Mouse (Mus musculus) hindbrain, embryonic 16.5 days (tissue): ENCODE data around the gene Klhl36. TPM values are rescaled to one million over a fixed set of nuclear protein-coding genes. Genes with fewer than 3 reads are reported as not detected.

Experiments used
- ATAC-seq: fragments of 200-750 bp; cut with Nextera tagmentation; 2 replicates; pipeline ENCODE4 v1.8.0; 2017; ENCODE audit warnings: moderate TSS enrichment, moderate library complexity
- H3K27ac ChIP-seq: fragments of 300-500 bp; sonication (generic); 2 replicates; pipeline ENCODE4 v1.5.1; 2014; ENCODE audit warnings: low read depth, mild to moderate bottlenecking, control low read depth, low read length, moderate library complexity
- H3K27me3 ChIP-seq: fragments of 300-500 bp; sonication (generic); replicated peaks from 2 replicates; pipeline ENCODE4 v1.6.1; 2014; ENCODE audit warnings: low read length; ENCODE audit not compliant: control insufficient read depth, insufficient read depth
- H3K36me3 ChIP-seq: fragments of 300-500 bp; sonication (generic); 2 replicates; pipeline ENCODE4 v1.6.1; 2014; ENCODE audit warnings: mild to moderate bottlenecking, low read length, moderate library complexity, mixed read lengths; ENCODE audit not compliant: control insufficient read depth, insufficient read depth
- H3K4me1 ChIP-seq: fragments of 300-500 bp; sonication (generic); 2 replicates; pipeline ENCODE4 v1.6.1; 2014; ENCODE audit warnings: low read depth, low read length; ENCODE audit not compliant: control insufficient read depth, insufficient read depth
- H3K4me2 ChIP-seq: fragments of 300-500 bp; sonication (generic); 2 replicates; pipeline ENCODE4 v1.6.1; 2014; ENCODE audit warnings: mild to moderate bottlenecking, low read length, control low read depth, moderate library complexity
- H3K4me3 ChIP-seq: fragments of 300-500 bp; sonication (generic); 2 replicates; pipeline ENCODE4 v1.5.1; 2014; ENCODE audit warnings: mild to moderate bottlenecking, low read length, control low read depth, moderate library complexity
- H3K9ac ChIP-seq: fragments of 300-500 bp; sonication (generic); 2 replicates; pipeline ENCODE4 v1.6.1; 2014; ENCODE audit warnings: low read depth, mild to moderate bottlenecking, control low read depth, low read length, moderate library complexity
- H3K9me3 ChIP-seq: fragments of 300-500 bp; sonication (generic); 2 replicates; pipeline ENCODE4 v1.6.1; 2014; ENCODE audit warnings: mild to moderate bottlenecking, low read length, moderate library complexity; ENCODE audit not compliant: control insufficient read depth
- WGBS: fragments of 180-500 bp; shearing (Covaris S2); extraction: QIAGEN DNeasy Blood & Tissue Kit; methylation state at CpG from one replicate; pipeline ENCODE4 v1.1.7; 2014; 5-methylcytosine and 5-hydroxymethylcytosine counted together
- polyA plus RNA-seq: library from polyadenylated mRNA; unstranded; fragments of >200 nt; fragmentation: Nextera tagmentation; extraction: Ambion mirVana; gene quantifications from 2 replicates; pipeline ENCODE4 v1.2.1, GENCODE M21; 2015

The Klhl36 gene
- polyA plus RNA-seq, result 20.3 and 20.5 TPM in 2 replicates

DNA sequence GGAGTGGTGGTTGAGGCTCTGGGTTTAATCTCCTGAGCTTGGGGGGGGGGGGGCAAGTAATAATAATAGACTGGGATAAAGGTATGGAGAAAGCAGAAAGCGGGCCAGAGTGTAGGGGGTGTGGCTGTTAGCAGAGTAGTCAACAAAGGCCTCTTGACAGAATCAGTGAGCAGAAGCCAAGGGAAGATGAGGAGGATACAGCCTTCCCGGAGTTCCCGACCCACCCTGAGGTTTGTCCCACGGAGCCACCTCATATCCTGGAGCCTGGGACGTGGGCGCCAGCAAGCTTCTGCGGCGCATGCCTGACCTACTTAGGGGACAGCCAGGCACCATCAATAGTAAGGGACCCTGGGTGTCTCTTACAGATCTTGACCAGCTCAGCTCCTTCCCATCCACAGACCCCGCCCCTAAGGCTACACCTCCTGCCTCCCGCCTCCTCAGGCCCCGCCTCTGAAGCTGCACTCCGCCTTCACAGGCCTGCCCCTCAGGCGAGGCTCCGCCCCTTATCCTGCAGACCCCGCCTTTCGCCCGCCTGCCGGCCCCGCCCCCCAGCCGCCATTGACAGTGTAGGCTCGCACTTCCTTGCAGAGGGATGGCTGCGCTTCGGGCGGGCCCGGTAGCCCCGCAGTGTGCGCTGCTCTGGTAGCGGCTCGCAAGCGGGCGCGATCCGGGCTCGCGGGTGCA is at the start of gene Klhl36:
TSS of gene Klhl36 (plus strand) at position 561 of the 684 bp plus-strand sequence.
- H3K4me3 ChIP-seq, result peak within 1 kb of the TSS; percentile 91
- H3K9ac ChIP-seq, result peak within 1 kb of the TSS; percentile 94
- peaks cover 15% of the 10 kb centered on the region for H3K4me1 ChIP-seq
- peak within 1 kb of the TSS; percentile 68 for H3K27ac ChIP-seq
- peak; percentile 97 for ATAC-seq
- H3K36me3 ChIP-seq, result no peaks in the 10 kb centered on the region
- WGBS, result under 1% methylated on average over 35 of the region's 35 CpGs
- no peaks in the 10 kb centered on the region for H3K9me3 ChIP-seq
- peak within 1 kb of the TSS; percentile 87 for H3K4me2 ChIP-seq
- no peaks in the 10 kb centered on the region for H3K27me3 ChIP-seq

DNA sequence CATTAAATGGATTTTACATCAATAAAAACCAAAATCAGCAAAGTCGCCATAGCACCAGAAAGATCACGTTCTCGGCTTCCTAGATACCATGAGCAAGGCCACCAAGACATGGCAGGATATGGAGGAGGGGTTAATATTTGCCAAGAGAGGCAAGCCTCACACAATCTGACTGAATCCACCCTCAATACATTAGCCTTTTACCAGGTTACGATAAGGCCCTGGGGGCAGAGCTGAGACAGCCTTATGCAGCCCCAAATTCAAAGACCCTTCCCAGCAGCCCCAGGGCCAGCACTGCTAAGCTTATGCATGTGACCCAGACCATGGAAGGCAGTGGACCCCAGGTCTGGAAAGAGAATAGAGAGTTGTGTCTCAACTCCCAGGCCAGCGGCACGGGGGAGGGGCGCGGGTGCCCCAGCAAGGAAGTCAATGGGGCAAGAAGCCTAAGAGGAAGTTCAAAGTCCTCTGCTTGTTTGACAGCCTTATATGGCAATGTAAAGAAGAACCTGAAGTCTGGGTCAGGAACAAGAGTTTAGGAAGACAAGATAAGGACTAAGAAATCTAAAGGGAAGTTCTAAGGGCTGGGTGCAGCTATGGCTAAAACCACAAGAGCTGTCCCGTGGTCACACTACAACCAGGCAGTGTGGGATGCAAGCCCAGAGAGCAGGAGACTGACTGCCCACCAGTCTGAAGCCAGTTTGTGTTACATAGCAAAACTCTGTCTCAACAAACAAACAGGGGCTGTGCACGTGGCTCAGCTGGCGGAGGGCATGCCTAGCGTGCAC is 49.2 kb upstream of the Klhl36 start:
- no peak overlapping the region for H3K4me2 ChIP-seq
- H3K9me3 ChIP-seq, result no peaks in the 10 kb centered on the region
- peaks cover 22% of the 10 kb centered on the region for H3K4me1 ChIP-seq
- H3K4me3 ChIP-seq, result no peak overlapping the region
- 74% methylated on average over 12 of the region's 12 CpGs for WGBS
- H3K27me3 ChIP-seq, result no peaks in the 10 kb centered on the region
- no peak overlapping the region for H3K9ac ChIP-seq
- H3K27ac ChIP-seq, result no peak overlapping the region
- H3K36me3 ChIP-seq, result peaks cover 7% of the 10 kb centered on the region; the same call in 1 of the 2 replicates
- ATAC-seq, result no peak

DNA sequence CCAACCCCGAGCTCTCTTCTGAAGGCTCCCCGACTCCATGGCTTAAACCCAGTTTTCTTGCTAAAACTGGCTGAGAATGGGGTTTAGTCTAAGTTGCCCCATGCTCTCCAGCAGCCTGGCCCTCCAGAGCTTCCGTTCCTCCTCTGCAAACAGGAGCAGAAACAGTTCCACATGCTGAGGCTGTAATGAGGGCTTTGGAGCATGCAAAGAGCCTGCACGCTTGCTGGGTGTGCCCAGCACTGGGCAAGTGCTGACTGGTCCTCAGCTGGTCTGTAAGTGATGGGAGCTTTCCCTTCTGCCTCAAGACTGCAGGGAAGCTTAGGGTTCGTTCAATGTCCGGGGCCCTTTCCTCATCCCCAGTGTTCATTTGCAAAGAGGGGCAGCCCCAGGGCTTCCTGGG is 45.8 kb upstream of the Klhl36 start:
- no peak overlapping the region for H3K4me3 ChIP-seq
- H3K36me3 ChIP-seq, result no peaks in the 10 kb centered on the region
- no peak overlapping the region for H3K27ac ChIP-seq
- H3K4me2 ChIP-seq, result no peak overlapping the region
- ATAC-seq, result no peak
- H3K9me3 ChIP-seq, result no peaks in the 10 kb centered on the region
- H3K27me3 ChIP-seq, result no peaks in the 10 kb centered on the region
- whole genome bisulfite sequencing, result 64% methylated on average over 6 of the region's 6 CpGs
- H3K9ac ChIP-seq, result no peak overlapping the region
- H3K4me1 ChIP-seq, result peaks cover 12% of the 10 kb centered on the region

DNA sequence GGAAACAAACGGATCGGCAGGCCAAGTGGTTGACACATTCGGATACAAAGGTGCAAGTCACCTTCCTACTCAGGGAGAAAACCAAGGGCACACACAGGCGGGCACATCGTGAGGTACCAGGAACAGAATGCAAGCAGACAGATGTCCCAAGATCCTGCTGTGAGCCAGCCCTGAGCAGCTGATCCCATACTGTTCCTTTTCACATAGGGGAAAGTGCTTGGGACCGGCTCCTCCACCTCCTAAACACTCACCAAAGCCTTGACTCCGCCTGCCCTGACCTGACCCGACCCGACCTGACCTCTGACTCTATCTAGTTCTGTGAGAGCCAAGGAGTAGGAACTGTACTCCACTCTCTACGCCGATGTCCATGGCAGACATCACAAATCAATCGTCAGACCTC is 44.6 kb upstream of the Klhl36 start:
- Histone ChIP-seq H3K4me2 (no peak overlapping the region), H3K27me3 (no peaks in the 10 kb centered on the region), H3K4me1 (peaks cover 7% of the 10 kb centered on the region; the same call in 1 of the 2 replicates), H3K36me3 (peaks cover 7% of the 10 kb centered on the region), H3K27ac (no peak overlapping the region), H3K9me3 (no peaks in the 10 kb centered on the region), H3K9ac (no peak overlapping the region), H3K4me3 (no peak overlapping the region)
- 33% methylated on average over 12 of the region's 12 CpGs for WGBS
- ATAC-seq, result no peak

DNA sequence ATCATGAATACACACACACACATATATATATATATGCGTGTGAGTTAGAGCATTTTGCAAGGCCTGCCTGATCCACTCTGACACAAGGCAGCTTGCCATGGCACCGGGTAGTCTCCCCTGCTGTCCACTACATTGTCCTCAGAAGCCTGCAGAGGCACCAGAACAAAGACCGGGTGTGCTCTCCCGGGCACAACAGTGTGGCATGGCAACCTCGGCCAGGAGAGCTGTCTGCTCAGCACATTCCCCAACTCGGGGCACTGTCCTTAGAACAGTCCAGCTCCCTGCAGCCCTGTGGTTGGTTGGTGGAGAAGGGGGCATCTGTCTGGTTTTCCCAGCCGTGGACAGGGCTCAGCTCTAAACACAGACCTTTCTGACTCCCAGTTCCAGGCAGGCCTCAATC is 42.8 kb upstream of the Klhl36 start:
- H3K4me3 ChIP-seq, result no peak overlapping the region
- 47% methylated on average over 7 of the region's 7 CpGs for WGBS
- H3K4me1 ChIP-seq, result peaks cover 8% of the 10 kb centered on the region; the same call in 1 of the 2 replicates
- H3K27ac ChIP-seq, result 0 out of 2 replicates have a peak overlapping the region, but pooled peaks have one; percentile 12
- no peak for ATAC-seq
- no peak overlapping the region for H3K4me2 ChIP-seq
- peaks cover 7% of the 10 kb centered on the region for H3K36me3 ChIP-seq
- H3K27me3 ChIP-seq, result no peaks in the 10 kb centered on the region
- no peak overlapping the region for H3K9ac ChIP-seq
- no peaks in the 10 kb centered on the region for H3K9me3 ChIP-seq

DNA sequence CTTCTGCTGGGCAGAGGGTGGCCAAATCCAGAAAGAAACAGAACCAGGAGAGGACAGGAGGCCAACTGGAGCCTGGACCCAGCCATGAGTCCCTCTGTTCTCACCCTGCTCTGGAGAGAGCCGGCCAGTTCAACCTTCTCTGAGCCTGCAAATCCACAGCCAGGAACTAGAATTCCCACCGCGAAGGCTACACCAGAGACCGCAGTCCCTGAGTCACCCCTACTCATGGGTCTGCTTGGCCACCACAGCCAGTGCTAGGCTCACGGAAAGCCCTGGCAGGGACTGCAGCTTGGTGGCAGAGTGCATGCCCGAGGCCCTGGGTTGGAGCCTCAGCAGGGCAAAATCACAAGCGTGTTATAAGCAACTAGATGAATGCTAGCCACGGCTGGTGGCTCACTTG is 42.1 kb upstream of the Klhl36 start:
- Histone ChIP-seq H3K27me3 (no peaks in the 10 kb centered on the region), H3K9me3 (no peaks in the 10 kb centered on the region), H3K9ac (no peak overlapping the region), H3K36me3 (peaks cover 7% of the 10 kb centered on the region), H3K27ac (no peak overlapping the region), H3K4me1 (peaks cover 8% of the 10 kb centered on the region; the same call in 1 of the 2 replicates), H3K4me3 (no peak overlapping the region), H3K4me2 (no peak overlapping the region)
- ATAC-seq, result no peak
- WGBS, result 94% methylated on average over 8 of the region's 8 CpGs

DNA sequence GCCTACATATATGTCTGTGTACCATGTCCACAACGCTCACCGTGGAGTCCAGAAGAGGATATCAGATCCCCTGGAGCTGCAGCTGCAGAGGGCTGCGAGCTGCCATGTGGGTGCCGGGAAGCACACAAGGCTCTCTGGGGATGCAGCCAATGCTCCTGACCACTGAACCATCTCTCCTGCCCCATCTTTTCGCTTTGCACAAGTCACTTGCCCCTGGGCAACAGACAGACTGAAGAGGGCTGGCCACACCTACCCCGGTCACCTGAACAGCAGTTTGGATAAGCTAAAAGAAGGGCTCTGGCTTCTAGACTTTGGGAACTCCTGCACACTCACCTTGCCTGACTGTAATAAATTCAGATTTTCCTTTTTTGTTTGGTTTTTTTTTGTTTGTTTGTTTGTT is 40.4 kb upstream of the Klhl36 start:
- H3K27ac ChIP-seq, result no peak overlapping the region
- 96% methylated on average over 6 of the region's 6 CpGs for WGBS
- H3K9me3 ChIP-seq, result no peaks in the 10 kb centered on the region
- no peak overlapping the region for H3K4me3 ChIP-seq
- no peaks in the 10 kb centered on the region for H3K27me3 ChIP-seq
- no peak overlapping the region for H3K4me2 ChIP-seq
- no peak for ATAC-seq
- H3K36me3 ChIP-seq, result peaks cover 7% of the 10 kb centered on the region
- no peak overlapping the region for H3K9ac ChIP-seq
- peaks cover 5% of the 10 kb centered on the region; the same call in 1 of the 2 replicates for H3K4me1 ChIP-seq

DNA sequence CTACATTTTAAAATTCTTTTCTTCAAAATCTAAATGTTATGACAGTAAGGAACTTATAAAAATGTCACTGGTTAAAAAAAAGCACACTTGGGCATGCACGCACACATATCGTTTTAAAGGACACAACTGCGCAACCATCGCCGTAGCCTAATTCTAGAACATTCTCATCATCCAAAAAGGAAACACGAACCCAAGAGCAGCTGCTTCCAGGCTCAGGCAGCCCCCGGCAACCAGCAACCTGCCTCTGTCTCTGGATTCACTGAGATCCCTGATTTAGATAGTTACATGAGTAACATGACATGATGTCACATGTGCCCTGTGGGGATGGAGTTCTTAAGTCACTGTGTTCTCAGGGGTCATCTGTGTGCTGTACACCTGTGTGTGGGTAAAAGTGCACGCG is 38.8 kb upstream of the Klhl36 start:
- 96% methylated on average over 9 of the region's 9 CpGs for WGBS
- no peak for ATAC-seq
- Histone ChIP-seq H3K4me1 (peaks cover 3% of the 10 kb centered on the region), H3K27me3 (no peaks in the 10 kb centered on the region), H3K4me2 (no peak overlapping the region), H3K36me3 (peaks cover 7% of the 10 kb centered on the region), H3K4me3 (no peak overlapping the region), H3K9me3 (no peaks in the 10 kb centered on the region), H3K9ac (no peak overlapping the region), H3K27ac (no peak overlapping the region)

DNA sequence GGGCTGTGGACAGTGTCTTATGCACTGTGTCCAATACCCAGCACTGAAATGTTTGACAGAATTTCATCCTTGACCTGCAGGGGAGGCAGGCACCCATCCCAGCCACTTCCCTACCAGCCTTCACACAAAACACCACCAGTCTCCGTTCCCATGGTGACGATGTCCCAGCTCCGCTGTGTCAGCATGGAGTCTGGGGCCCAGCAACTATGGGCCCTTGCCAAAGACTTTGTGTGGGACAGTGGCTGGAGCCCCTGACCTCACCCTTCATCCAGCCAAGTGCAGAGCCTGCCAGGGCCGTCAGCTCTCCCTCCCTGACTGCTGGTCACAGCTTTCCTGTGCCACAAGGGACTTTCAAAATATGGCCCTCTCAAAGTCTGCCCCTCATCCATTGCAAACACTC is 38.0 kb upstream of the Klhl36 start:
- ATAC-seq, result peak; percentile 73
- H3K4me2 ChIP-seq, result no peak overlapping the region
- H3K27me3 ChIP-seq, result no peaks in the 10 kb centered on the region
- H3K9me3 ChIP-seq, result no peaks in the 10 kb centered on the region
- peaks cover 7% of the 10 kb centered on the region for H3K36me3 ChIP-seq
- WGBS, result 50% methylated on average over 4 of the region's 4 CpGs
- H3K4me1 ChIP-seq, result peaks cover 8% of the 10 kb centered on the region
- no peak overlapping the region for H3K4me3 ChIP-seq
- H3K27ac ChIP-seq, result no peak overlapping the region; the same call in 1 of the 2 replicates
- H3K9ac ChIP-seq, result no peak overlapping the region
